Mouse (Mus musculus) embryo, embryonic 10 days (tissue): ENCODE data around the gene Irak2.
A peak's percentile ranks its signal among the peaks of the same experiment; 100 is the strongest.
"Not testable (repeated sequence)": the region's sequence is repeated elsewhere in the genome, so short reads cannot be mapped to it uniquely, and the experiment has no call there.

ENCODE experiments used
- DNase-seq: peaks from one replicate; pipeline ENCODE4 v3.0.0-alpha.2; 2015; ENCODE audit warnings: low spot score

Irak2 gene

GRCm38 (mm10) chr6:113696582-113697221 lies 58.4 kb downstream of the Irak2 start, which contains the start of gene Tatdn2:
Gene Tatdn2, plus strand, starts transcription at chr6:113697050.
- peak; percentile 99 for DNase-seq

- peak; percentile 55 for DNase-seq
These were observed 59.2 kb downstream of the Irak2 start for GRCm38 (mm10) chr6:113697222-113698205.

- no peak for DNase-seq
These were observed 74.5 kb downstream of the Irak2 start for GRCm38 (mm10) chr6:113712718-113713117.

GRCm38 (mm10) chr6:113713389-113713788 lies 75.1 kb downstream of the Irak2 start:
- DNase-seq = not testable (repeated sequence)

- DNase-seq = no peak
These were observed 76.0 kb downstream of the Irak2 start for GRCm38 (mm10) chr6:113714276-113714675.

GRCm38 (mm10) chr6:113714797-113715196 lies 76.5 kb downstream of the Irak2 start:
- no peak for DNase-seq

- DNase-seq = no peak
These were observed 79.3 kb downstream of the Irak2 start for GRCm38 (mm10) chr6:113717541-113717940.

- no peak for DNase-seq
These were observed 81.6 kb downstream of the Irak2 start, which contains the start of gene Ghrl for GRCm38 (mm10) chr6:113719878-113720277. Gene Ghrl, minus strand, starts transcription at chr6:113719880.

GRCm38 (mm10) chr6:113721061-113721460 lies 82.8 kb downstream of the Irak2 start:
- DNase-seq = no peak

GRCm38 (mm10) chr6:113728181-113728580 lies 89.9 kb downstream of the Irak2 start:
- DNase-seq = no peak

GRCm38 (mm10) chr6:113731296-113731695 lies 93.0 kb downstream of the Irak2 start:
- no peak for DNase-seq

- no peak for DNase-seq
These were observed 99.2 kb downstream of the Irak2 start for GRCm38 (mm10) chr6:113737318-113738046.

- peak; percentile 95 for DNase-seq
These were observed 102.3 kb downstream of the Irak2 start, which contains the start of gene Sec13 for GRCm38 (mm10) chr6:113740236-113741217. Gene Sec13, minus strand, starts transcription at chr6:113740743.

- DNase-seq = no peak
These were observed 103.2 kb downstream of the Irak2 start for GRCm38 (mm10) chr6:113741425-113741824.

GRCm38 (mm10) chr6:113742321-113742720 lies 104.1 kb downstream of the Irak2 start:
- no peak for DNase-seq

GRCm38 (mm10) chr6:113743111-113743510 lies 104.8 kb downstream of the Irak2 start:
- DNase-seq = no peak
